Mouse (Mus musculus) retina, postnatal 7 days (tissue): Measurements from ENCODE around the gene Crybb2.

ENCODE experiments used
- DNase-seq: peaks from one replicate; pipeline ENCODE4 v3.0.0-alpha.2; 2012; ENCODE audit warnings: low read depth, low spot score

The Crybb2 gene

GRCm38 (mm10) chr5:113031201-113031754, 38.6 kb downstream of the Crybb2 start:
- DNase-seq: no peak

GRCm38 (mm10) chr5:113030082-113030481, 39.8 kb downstream of the Crybb2 start:
- no peak for DNase-seq

- no peak for DNase-seq
These were observed 43.2 kb downstream of the Crybb2 start for GRCm38 (mm10) chr5:113026706-113027105.

DNA sequence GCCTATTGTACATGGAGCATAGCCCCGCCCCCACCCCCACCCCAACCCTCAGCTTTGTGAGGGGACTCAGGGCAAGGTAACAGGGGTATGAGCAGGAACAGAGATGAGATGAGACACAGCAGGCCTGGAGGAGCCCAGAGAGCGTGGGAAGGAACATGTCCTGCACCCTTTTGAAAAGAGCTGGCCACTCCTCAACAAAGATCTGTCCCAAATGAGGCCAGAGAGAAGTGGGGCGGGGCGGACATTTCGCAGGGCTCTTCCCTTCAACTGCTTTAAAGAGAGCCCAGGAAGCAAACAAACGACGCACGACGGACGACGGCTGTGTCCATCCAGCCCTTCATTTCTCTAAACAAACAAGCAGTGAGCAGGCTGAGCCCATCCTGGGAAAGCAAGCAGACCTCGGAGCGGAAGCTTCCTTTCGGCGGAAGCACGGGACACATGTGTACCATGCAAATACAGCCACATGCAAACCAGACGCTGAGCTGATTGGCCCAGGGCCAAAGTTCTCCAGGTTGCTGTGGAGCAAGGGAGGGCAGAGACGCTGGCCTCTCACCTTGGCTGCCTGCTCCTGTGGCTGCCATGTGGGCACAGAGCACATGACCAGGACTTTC, 45.7 kb downstream of the Crybb2 start:
- no peak for DNase-seq

GRCm38 (mm10) chr5:113018190-113018589, 51.7 kb downstream of the Crybb2 start:
- no peak for DNase-seq

GRCm38 (mm10) chr5:113017004-113017403, 52.9 kb downstream of the Crybb2 start:
- no peak for DNase-seq

- DNase-seq: no peak
These were observed 54.5 kb downstream of the Crybb2 start, which contains the start of gene Grk3 for GRCm38 (mm10) chr5:113015236-113016061. Gene Grk3, minus strand, starts transcription at chr5:113015791.

GRCm38 (mm10) chr5:113014808-113015235, 55.1 kb downstream of the Crybb2 start:
- no peak for DNase-seq

GRCm38 (mm10) chr5:113014111-113014807, 55.7 kb downstream of the Crybb2 start:
- DNase-seq: no peak

DNA sequence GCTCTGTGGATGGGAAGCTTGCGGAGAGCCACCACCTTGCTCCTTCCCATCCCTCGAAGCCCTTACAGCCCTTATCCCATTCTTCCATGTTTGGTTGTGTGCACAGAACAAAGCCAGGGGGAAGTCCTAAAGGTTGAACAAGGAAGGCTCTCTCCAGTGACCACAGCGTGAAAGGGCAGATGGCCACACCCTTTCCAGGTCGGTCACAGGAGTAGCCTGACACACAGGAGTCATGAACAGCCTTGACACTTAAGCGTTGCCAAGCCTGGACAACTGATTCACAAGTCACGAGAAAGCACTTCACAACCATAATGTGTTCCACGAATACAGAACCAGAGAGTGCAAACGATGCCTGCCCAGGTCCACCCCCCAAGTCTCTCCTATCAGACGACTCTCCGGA, 58.0 kb downstream of the Crybb2 start:
- DNase-seq: no peak

- DNase-seq: no peak
These were observed 60.6 kb downstream of the Crybb2 start for GRCm38 (mm10) chr5:113009183-113009820.

GRCm38 (mm10) chr5:113008496-113008895, 61.4 kb downstream of the Crybb2 start:
- no peak for DNase-seq
